ENCODE assay signal across 26 mouse cellular contexts in genomic region chr10:21845601-21846282, GRCm38 (mm10). TPM values are rescaled to one million over a fixed set of nuclear protein-coding genes. Genes with fewer than 3 reads are reported as not detected.
DNase-seq lines count a peak whose midpoint lies in the region; ATAC-seq and TF ChIP-seq lines count a peak whose summit lies in the region.
"Had no signal": no experiment of that assay in that cellular context is flagged by ENCODE, and none has a peak within 500 bp of the region (broad histone marks: within the 10 kb centered on the region; RNA-seq: fewer than 3 reads in every experiment).

No protein-coding gene starts in this region.

- H3K4me1 ChIP-seq in lung, postnatal 0 days (ENCODE audit: insufficient read depth, low read depth, low read length): peaks cover 3% of the 10 kb centered on the region; the same call in 1 of the 2 replicates
- H3K4me1 ChIP-seq: forebrain, embryonic 12.5 days; forebrain, embryonic 15.5 days; intestine, embryonic 15.5 days had no signal

- no peaks in the 10 kb centered on the region for H3K9me3 ChIP-seq in lung, postnatal 0 days (ENCODE audit: low read length)
- H3K9me3 ChIP-seq: embryonic facial prominence, embryonic 12.5 days; embryonic facial prominence, embryonic 15.5 days; forebrain, embryonic 12.5 days; forebrain, embryonic 15.5 days; hindbrain, embryonic 10.5 days; hindbrain, embryonic 13.5 days; intestine, embryonic 15.5 days had no signal

- H3K36me3 ChIP-seq in lung, postnatal 0 days (ENCODE audit: insufficient read depth, low read length): no peaks in the 10 kb centered on the region
- H3K36me3 ChIP-seq: embryonic facial prominence, embryonic 12.5 days; embryonic facial prominence, embryonic 15.5 days; forebrain, embryonic 12.5 days; forebrain, embryonic 15.5 days; hindbrain, embryonic 10.5 days; hindbrain, embryonic 13.5 days; intestine, embryonic 15.5 days had no signal

- 0 out of 2 replicates have a peak overlapping the region, but pooled peaks have one; percentile 1 for H3K27ac ChIP-seq in lung, postnatal 0 days (ENCODE audit: low read length)
- H3K27ac ChIP-seq: embryonic facial prominence, embryonic 12.5 days; forebrain, embryonic 12.5 days; forebrain, embryonic 15.5 days; heart, adult 2 months; hindbrain, embryonic 10.5 days; hindbrain, embryonic 13.5 days; intestine, embryonic 15.5 days had no signal

- TF ChIP-seq EP300 in lung, postnatal 0 days (IDR thresholded peaks at IDR 0.05): no peak

- no peak overlapping the region for H3K4me2 ChIP-seq in lung, postnatal 0 days (replicated peaks; ENCODE audit: low read depth, low read length)
- H3K4me2 ChIP-seq: embryonic facial prominence, embryonic 12.5 days; embryonic facial prominence, embryonic 15.5 days; forebrain, embryonic 12.5 days; forebrain, embryonic 15.5 days; heart, embryonic 11.5 days; hindbrain, embryonic 13.5 days; intestine, embryonic 15.5 days had no signal

- 62% methylated on average over 10 of the region's 10 CpGs for WGBS in lung, postnatal 0 days

- no peak for TF ChIP-seq CTCF in lung, postnatal 0 days (IDR thresholded peaks at IDR 0.05)

- no peak for ATAC-seq in lung, postnatal 0 days
- no peak for ATAC-seq in erythroblast, adult 5-6 weeks (replicated peaks; ENCODE audit: low FRiP score, poor library complexity, severe bottlenecking)
- ATAC-seq: CD4-positive, CD25-positive, alpha-beta regulatory T cell, adult 4 months; forebrain, embryonic 15.5 days; hindbrain, embryonic 16.5 days; intestine, embryonic 15.5 days had no signal

- no peaks in the 10 kb centered on the region for H3K27me3 ChIP-seq in lung, postnatal 0 days (replicated peaks; ENCODE audit: insufficient read depth, low read length)
- H3K27me3 ChIP-seq: embryonic facial prominence, embryonic 12.5 days; embryonic facial prominence, embryonic 15.5 days; forebrain, embryonic 12.5 days; forebrain, embryonic 15.5 days; hindbrain, embryonic 13.5 days; intestine, embryonic 15.5 days had no signal

- H3K9ac ChIP-seq in lung, postnatal 0 days (replicated peaks; ENCODE audit: low read depth): no peak overlapping the region
- H3K9ac ChIP-seq: embryonic facial prominence, embryonic 12.5 days; embryonic facial prominence, embryonic 15.5 days; forebrain, embryonic 12.5 days; forebrain, embryonic 15.5 days; hindbrain, embryonic 13.5 days; intestine, embryonic 15.5 days had no signal

- DNase-seq in lung, postnatal 0 days (ENCODE audit: low spot score): no peak
- DNase-seq in lung, postnatal 4 days: no peak
- DNase-seq in ES-CJ7 (ENCODE audit: low read depth, low spot score) (peak; percentile 91), ZHBTc4 (ENCODE audit: low read depth, low spot score) (peak; percentile 91)
- DNase-seq in ovary, postnatal 36 days (ENCODE audit: low spot score): no peak
- DNase-seq: adrenal gland, adult 2 months; adrenal gland, postnatal 14 days; cerebellum, adult 11 months; cerebellum, adult 2 months; cerebellum, adult 9-11 months; cerebellum, postnatal 25 days; gastrocnemius, postnatal 10 days; gastrocnemius, postnatal 36 days; heart, adult 2 months had no signal

- H3K4me3 ChIP-seq in lung, postnatal 0 days (ENCODE audit: low read depth, low read length): no peak overlapping the region
- H3K4me3 ChIP-seq: embryonic facial prominence, embryonic 12.5 days; embryonic facial prominence, embryonic 15.5 days; erythroblast, embryonic 14.5 days; forebrain, embryonic 12.5 days; forebrain, embryonic 15.5 days; heart, adult 2 months; hindbrain, embryonic 10.5 days; hindbrain, embryonic 13.5 days; intestine, embryonic 15.5 days had no signal

RNA-seq across cellular contexts. Expression of gene Sgk1, which starts 36.2 kb away (rescaled TPM):
- polyA plus RNA-seq in lung, postnatal 0 days (2015; fragmentation: Nextera tagmentation; extraction: Ambion mirVana): 86.9 and 130 TPM in 2 replicates
- total RNA-seq in erythroblast, adult 5-6 weeks (2015; ENCODE audit: low replicate concordance): 2.1 and 6.9 TPM in 2 replicates
- 5.3 and 7.2 TPM in 2 replicates for total RNA-seq in erythroblast, adult 5-6 weeks (2017; ENCODE audit: low replicate concordance)

Comparison
In these comparisons a context has a peak if more than half of its experiments do, and no peak if none do; other contexts are left out.
1. DNase-seq: peak in ES-CJ7 (single experiment) and ZHBTc4 (single experiment); none in lung, postnatal 0 days (single experiment), lung, postnatal 4 days (0 of 2) and ovary, postnatal 36 days (single experiment).